Mouse (Mus musculus) small intestine, adult 2 months (tissue): ENCODE measurements around the gene Tex2.

Source experiments
- CTCF ChIP-seq: fragments of 200-500 bp; IDR thresholded peaks from 2 replicates; pipeline ENCODE4 v1.5.1; 2012; ENCODE audit warnings: low read depth, mild to moderate bottlenecking, control low read depth, inconsistent platforms, low read length, moderate library complexity, mixed read lengths; ENCODE audit not compliant: insufficient replicate concordance, insufficient read length; ENCODE audit errors: extremely low read depth
- POLR2A ChIP-seq: fragments of 200-500 bp; IDR thresholded peaks from 2 replicates; pipeline ENCODE4 v1.6.1; 2012; ENCODE audit warnings: low read depth, mild to moderate bottlenecking, control low read depth, inconsistent platforms, low read length, moderate library complexity

DNA sequence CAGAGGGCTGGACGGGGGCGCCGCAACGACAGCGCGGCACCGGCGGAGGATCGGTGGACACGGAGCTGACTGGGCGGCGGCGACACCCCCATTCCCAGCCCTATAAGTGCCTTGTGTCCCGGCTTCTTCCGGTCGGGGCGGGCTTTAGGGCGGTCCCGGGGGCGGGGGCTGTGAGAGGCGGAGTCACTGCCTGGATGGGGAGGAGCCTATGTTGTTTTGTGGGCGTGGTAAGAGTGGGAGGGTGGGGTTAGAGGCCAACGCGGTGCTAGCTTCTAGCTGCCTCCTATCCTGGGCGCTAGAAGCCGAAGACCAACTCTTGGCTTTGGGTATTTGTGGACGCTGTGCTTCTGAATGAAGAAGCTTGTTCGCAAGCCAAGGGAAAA lies 125.5 kb downstream of the Tex2 start, which contains the start of gene Ern1:
- no peak for TF ChIP-seq CTCF
- TF ChIP-seq POLR2A = peak; percentile 98
